Mouse (Mus musculus) urinary bladder, adult 18-20 months (tissue): ENCODE results near the gene Mamld1.
"Not testable (repeated sequence)": the region's sequence is repeated elsewhere in the genome, so short reads cannot be mapped to it uniquely, and the experiment has no call there.

Source experiments
- DNase-seq, 2 experiments: peaks; one replicate each; pipeline ENCODE4 v3.0.0; 2022; ENCODE audit warnings: low spot score in 2 of 2, mixed read lengths in 2 of 2

Gene Mamld1

DNA sequence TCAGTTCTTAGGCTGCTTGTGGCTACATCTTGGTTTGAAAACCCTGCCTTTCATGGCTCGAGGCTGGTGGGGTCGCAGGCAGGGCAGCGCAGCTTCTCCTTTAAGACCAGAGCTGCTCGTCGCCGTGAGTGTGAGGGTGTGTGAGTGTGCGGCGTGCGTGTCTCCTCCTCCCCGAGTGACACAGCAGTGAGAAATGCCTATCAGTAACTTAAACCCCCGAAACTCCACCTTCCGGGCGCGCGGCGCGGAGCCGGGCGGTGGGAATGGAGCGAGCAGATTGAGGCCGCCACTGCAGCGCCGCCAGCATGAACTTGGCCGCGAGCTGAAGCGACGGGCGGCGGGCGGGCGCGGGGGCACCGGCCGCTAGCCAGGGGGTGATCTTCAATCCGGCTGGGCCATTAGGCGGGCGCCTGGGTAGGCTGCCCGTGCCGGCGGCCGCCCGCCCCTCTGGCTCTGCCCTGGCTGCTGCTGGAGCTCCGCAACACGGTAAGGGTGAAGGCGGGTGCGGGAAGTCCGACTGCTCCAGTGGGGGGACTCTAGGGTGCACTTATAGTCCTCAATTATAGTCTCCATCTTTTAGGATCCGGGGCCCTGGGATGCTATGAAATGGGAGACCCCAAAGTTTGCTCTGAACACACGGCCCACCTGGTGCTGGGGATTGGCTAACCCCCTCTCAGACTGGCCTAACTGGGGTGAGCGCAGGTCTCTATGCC, at the start of gene Mamld1:
Mamld1 (plus strand) TSS at position 393 of the 713 bp plus-strand sequence.
- peak; percentile 41 to 53 for DNase-seq

DNA sequence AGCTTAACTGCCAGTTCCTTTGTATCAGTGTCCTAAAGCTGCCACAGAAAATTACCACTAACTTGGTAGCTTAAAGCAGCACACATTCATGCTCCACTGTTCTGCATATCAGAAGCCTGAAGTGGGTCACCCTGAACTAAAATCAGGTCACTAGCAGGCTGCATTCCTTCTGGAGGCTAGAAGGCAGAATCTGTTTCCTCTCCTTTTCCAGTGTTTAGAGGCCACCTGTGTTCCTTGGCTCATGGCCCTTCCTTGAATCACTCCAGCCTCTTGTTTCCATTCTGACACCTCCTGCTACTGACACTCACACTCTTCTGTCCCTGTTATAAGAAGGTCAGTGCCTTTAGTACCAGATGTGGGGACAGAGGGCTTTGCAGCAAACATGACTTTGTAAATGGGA, 25.3 kb upstream of the Mamld1 start:
- no peak for DNase-seq

DNA sequence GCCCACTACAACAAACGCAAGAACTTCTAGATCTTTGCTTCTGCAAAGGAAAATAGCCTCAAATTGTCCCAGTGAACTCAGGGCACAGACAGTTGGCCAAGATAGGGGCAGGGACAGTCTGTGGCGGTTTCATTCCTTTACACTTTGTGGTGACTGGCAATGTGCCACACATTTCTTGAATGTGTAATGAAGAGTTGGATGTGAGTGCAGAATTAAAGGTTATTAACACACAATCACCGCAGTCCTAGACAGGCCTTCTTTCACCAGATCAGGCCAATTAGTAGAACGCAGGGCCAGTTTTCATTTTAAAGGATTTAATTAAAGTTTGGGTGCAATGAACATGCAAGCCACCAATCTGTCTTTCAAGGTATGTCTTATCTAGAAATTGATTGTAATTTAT, 22.0 kb upstream of the Mamld1 start:
- DNase-seq = no peak

DNA sequence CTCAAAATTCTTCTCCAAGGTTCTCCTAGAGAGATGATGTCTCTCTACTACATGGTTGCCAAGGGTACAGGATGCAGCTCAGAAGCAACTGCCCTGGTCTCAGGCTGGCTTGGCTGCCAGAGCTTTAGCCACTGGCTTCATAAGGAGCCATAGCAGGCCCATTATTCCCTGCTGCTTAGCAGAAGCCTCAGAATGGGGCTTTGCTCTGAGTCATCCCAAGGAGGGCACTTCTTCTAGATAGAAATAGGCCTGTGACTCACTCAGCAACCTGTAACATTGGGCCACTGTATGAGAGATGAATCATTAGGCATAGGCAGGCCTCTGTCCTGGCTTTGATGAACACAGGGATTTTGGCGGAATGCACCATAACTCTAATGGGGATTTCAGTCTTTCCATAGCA, 21.1 kb upstream of the Mamld1 start:
- DNase-seq = not testable (repeated sequence)

GRCm38 (mm10) chrX:71050677-71051311, 738 bp downstream of the Mamld1 start:
- peak in 1 of 2 experiments; percentile 18 for DNase-seq

- DNase-seq = peak in 1 of 2 experiments; percentile 35
Observed at GRCm38 (mm10) chrX:71051361-71052114, 1.5 kb downstream of the Mamld1 start.

GRCm38 (mm10) chrX:71052115-71052478, 2.0 kb downstream of the Mamld1 start:
- peak; percentile 41 to 52 for DNase-seq

DNA sequence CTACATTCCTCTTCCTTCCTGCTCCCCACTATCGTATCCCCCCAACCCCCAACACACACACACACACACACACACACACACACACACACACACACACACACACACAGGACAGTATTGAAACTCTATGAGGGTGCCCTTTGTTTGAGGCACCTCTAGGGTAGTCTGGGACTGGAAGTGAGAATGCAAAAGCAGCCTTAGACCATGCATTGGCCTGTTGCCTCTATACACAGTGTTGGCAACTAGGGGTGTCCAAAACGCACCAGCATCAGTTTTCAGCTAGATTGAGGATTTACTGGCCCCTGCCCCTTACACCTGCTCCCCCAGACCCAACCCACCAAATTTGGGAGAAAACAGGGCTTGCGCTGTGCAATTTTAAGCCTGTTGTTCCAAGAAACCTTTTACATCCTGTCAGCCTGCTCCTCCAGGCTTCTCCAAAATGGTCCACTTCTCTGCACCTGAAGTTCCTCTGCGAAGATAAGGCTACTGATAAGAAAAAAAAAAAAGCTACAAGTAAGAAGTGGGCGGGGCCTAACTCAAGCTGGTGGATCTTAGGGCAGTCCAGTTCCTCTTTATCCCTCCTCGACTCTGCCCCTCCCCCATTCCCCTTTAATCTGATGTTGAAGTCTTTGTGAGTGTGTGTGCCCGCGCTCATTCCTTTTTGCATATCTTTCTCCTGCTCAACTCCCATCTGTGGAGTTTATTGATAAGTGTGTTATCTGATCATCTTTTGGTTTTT, 2.6 kb downstream of the Mamld1 start:
- DNase-seq = no peak

DNA sequence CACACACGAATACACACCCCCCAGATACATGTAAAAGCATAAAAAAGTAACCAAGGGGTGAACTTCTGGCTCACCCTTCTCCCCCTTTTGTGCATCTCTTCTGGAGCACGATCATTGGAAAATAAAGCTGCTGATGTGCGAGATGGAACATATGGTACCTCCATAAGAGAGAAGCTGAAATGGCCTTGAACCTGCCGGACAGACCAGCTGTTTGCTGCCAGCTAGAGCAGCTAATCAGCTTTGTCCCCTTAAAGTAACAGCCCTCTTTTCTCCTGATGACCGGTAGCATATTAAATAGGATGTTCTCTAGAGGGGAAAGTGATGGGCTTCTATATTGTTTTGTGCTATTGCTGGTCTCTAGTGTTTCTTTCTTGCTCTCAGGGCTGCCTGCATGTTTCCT, 3.2 kb downstream of the Mamld1 start:
- no peak for DNase-seq

GRCm38 (mm10) chrX:71056968-71057367, 6.9 kb downstream of the Mamld1 start:
- DNase-seq = no peak

DNA sequence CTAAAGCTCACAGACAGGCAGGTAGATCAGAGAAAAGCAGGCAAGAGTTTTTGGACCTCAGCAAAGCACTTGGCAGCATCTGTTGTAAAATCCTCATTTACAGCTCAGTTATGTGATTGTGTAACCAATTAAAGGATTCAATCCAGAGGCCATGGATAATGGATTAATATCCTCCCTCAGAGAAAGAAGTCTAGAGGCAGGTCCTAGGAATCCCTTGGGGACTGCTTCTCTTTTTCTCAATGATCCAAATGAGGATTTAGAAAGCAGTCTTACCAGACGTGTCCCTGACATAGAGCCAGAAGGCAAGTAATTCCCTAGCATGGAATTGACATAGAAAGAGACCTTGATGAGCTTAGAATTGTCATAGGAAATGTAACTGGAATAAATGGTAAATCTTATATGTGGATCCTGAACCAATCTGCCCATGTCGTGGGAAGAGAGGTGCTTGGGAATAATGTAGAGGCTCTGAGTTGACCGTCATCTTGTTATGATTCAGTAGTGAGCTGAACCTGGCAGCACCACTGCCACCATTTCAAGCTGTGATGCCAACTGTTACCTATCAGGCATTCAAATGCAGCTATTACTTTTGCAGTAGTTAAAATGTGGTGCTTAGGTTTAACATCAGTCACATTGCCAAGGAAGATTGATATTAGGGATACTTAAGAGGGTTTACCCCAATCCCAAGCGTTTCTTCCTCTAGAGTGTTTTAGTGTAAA, 35.2 kb downstream of the Mamld1 start:
- no peak for DNase-seq

DNA sequence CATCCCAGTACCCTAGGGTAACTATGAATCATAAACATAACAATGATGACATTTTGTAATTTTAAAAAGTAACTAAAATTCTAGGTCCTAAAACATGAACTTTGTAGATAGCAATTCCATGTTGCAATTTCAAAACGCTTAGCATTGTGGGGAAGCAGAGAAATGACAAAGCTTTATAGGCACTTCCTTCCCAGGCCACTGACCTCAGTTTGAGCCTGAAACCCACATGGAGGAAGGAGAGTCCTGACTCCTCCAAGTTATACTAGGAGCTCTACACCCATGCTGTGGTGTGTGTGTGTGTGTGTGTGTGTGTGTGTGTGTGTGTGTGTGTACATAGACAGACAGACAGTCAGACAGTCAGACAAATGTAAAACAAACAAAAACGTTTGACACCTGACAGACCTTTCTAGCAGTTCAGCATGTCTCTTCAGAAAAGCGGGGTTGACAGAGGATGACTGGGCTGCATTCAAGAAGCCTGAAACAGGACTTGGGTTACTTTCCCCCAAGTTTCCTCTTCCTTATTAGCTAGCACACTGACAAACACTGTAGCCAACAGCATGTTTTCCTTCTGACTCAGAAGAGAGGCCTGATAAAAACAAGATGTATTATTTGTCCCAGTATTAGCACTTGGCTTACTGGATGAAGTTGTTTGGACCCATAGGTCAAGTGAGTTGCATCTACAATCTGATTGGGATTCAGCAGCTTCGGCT, 37.5 kb downstream of the Mamld1 start:
- no peak for DNase-seq

DNA sequence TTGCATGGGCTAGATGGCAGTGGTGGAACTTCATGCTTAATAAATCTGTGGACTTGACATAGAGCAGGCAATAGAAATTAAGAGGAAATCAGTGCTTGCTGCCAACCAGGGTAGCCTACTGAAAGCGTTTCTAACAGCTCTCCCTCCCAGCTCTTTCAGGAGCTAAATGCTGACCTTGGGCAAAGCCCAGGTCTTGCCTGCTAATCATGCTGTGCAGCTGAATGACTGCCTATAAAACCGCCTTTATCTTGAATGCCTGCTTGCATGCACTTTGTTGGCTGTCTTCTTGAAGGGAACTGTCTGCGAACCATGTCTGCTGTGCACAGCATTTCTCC, 38.0 kb downstream of the Mamld1 start:
- no peak for DNase-seq

DNA sequence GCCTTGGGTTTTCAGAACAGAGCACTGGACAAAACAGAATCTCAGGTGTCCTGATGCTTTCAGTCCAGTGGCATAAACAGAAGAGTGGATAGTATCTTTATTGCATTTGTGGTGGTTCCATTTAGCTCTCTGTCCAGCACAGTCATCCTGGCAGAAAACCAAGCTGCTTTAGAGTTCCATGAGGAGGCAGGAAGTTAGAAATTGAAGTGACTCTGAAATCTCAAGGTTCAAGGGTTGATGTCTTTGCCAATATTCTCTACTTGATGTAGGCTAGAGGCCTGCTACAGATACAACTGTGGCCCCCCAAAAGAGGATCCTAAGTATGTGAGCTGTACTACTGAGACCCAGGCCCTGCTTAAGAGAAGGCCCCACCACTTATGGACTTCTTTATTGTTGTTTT, 55.8 kb downstream of the Mamld1 start:
- no peak for DNase-seq

GRCm38 (mm10) chrX:71106392-71106791, 56.3 kb downstream of the Mamld1 start:
- peak; percentile 8 to 30 for DNase-seq

GRCm38 (mm10) chrX:71108056-71108735, 58.1 kb downstream of the Mamld1 start:
- no peak for DNase-seq

DNA sequence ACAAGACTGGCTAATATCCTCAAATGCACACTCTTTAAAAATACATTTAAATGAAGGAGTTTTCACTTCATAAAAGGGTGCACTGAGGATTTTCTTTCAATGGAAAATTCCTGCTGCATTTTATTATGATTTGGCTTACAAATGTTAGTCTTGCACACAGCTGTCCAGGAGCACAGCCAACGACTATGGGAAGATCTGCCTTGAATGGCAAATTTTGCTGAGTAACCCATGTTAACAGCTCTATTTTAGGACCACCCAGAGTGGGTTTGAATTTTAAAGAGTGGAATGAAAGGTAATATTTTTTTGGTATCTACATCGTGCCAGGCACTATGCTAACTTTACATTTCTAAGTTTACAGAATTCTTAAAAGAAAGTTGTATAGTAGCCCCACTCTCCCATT, 60.3 kb downstream of the Mamld1 start:
- no peak for DNase-seq

- no peak for DNase-seq
Observed at GRCm38 (mm10) chrX:71122359-71123293, 72.6 kb downstream of the Mamld1 start.

GRCm38 (mm10) chrX:71125013-71125412, 75.0 kb downstream of the Mamld1 start:
- DNase-seq = no peak
